Mouse (Mus musculus): ENCODE results near the gene Gm11487. TPM values are rescaled to one million over a fixed set of nuclear protein-coding genes. Genes with fewer than 3 reads are reported as not detected.

The Gm11487 gene
- polyA plus RNA-seq (2017; shearing (Covaris generic)) = not detected

GRCm38 (mm10) chr4:73404972-73405371 is at the start of gene Gm11487:
TSS of gene Gm11487 (minus strand) at chr4:73405072.

Other genes with a start within 250 kb of the Gm11487 start
- gene Gm11238, start 202.8 kb upstream of the Gm11487 start, polyA plus RNA-seq (2017; shearing (Covaris generic)) = not detected
- gene Gm11237, start 217.9 kb upstream of the Gm11487 start, polyA plus RNA-seq (2017; shearing (Covaris generic)) = not detected
- gene Gm11236, start 233.0 kb upstream of the Gm11487 start, polyA plus RNA-seq (2017; shearing (Covaris generic)) = not detected

All from effector memory CD4-positive, alpha-beta T cell, adult 5 months (primary cell).